Comparison of ENCODE assay signal across 27 mouse cellular contexts in genomic region chr7:80670889-80671288, GRCm38 (mm10).
"Had no signal": no experiment of that assay in that cellular context is flagged by ENCODE, and none has a peak within 500 bp of the region (broad histone marks: within the 10 kb centered on the region; RNA-seq: fewer than 3 reads in every experiment).

No protein-coding gene starts in this region.

- H3K9me3 ChIP-seq: embryonic facial prominence, embryonic 10.5 days; embryonic facial prominence, embryonic 12.5 days; embryonic facial prominence, embryonic 13.5 days; embryonic facial prominence, embryonic 15.5 days; forebrain, embryonic 10.5 days; forebrain, embryonic 12.5 days; forebrain, embryonic 13.5 days; forebrain, embryonic 15.5 days; heart, embryonic 10.5 days had no signal

- DNase-seq: cerebellum, adult 8-10 months; cerebellum, adult 9-10 months; cerebellum, adult 9-11 months; cerebellum, postnatal 10 days; cerebellum, postnatal 14 days; cerebellum, postnatal 25 days; cerebellum, postnatal 36 days; embryo, embryonic 11 days; forebrain, postnatal 0 days; gastrocnemius, postnatal 10 days; gastrocnemius, postnatal 14 days; gastrocnemius, postnatal 36 days; heart, adult 18-20 months; heart, adult 2 months had no signal

- H3K36me3 ChIP-seq: embryonic facial prominence, embryonic 10.5 days; forebrain, embryonic 12.5 days; forebrain, embryonic 15.5 days had no signal

- H3K27ac ChIP-seq: embryonic facial prominence, embryonic 10.5 days; embryonic facial prominence, embryonic 12.5 days; embryonic facial prominence, embryonic 13.5 days; embryonic facial prominence, embryonic 15.5 days; forebrain, embryonic 10.5 days; forebrain, embryonic 12.5 days; forebrain, embryonic 13.5 days; forebrain, embryonic 15.5 days; heart, adult 2 months; heart, embryonic 10.5 days had no signal

- ATAC-seq: forebrain, embryonic 13.5 days; forebrain, embryonic 14.5 days; forebrain, embryonic 15.5 days; forebrain, embryonic 16.5 days; forebrain, postnatal 0 days had no signal

- H3K4me1 ChIP-seq: forebrain, embryonic 15.5 days had no signal

- H3K4me2 ChIP-seq: embryonic facial prominence, embryonic 12.5 days; embryonic facial prominence, embryonic 13.5 days; embryonic facial prominence, embryonic 15.5 days; forebrain, embryonic 12.5 days; forebrain, embryonic 13.5 days; forebrain, embryonic 15.5 days; heart, embryonic 11.5 days had no signal

- H3K9ac ChIP-seq: embryonic facial prominence, embryonic 12.5 days; embryonic facial prominence, embryonic 13.5 days; embryonic facial prominence, embryonic 15.5 days; forebrain, embryonic 12.5 days; forebrain, embryonic 13.5 days; forebrain, embryonic 15.5 days; forebrain, postnatal 0 days had no signal

- H3K27me3 ChIP-seq: embryonic facial prominence, embryonic 12.5 days; embryonic facial prominence, embryonic 13.5 days; embryonic facial prominence, embryonic 15.5 days; forebrain, embryonic 12.5 days; forebrain, embryonic 13.5 days; forebrain, embryonic 15.5 days had no signal

- H3K4me3 ChIP-seq: embryonic facial prominence, embryonic 10.5 days; embryonic facial prominence, embryonic 12.5 days; embryonic facial prominence, embryonic 13.5 days; embryonic facial prominence, embryonic 15.5 days; erythroblast, embryonic 14.5 days; forebrain, embryonic 10.5 days; forebrain, embryonic 12.5 days; forebrain, embryonic 13.5 days; forebrain, embryonic 15.5 days; heart, adult 2 months; heart, embryonic 10.5 days had no signal
